ENCODE assay signal across 16 mouse cellular contexts in the genomic region with DNA sequence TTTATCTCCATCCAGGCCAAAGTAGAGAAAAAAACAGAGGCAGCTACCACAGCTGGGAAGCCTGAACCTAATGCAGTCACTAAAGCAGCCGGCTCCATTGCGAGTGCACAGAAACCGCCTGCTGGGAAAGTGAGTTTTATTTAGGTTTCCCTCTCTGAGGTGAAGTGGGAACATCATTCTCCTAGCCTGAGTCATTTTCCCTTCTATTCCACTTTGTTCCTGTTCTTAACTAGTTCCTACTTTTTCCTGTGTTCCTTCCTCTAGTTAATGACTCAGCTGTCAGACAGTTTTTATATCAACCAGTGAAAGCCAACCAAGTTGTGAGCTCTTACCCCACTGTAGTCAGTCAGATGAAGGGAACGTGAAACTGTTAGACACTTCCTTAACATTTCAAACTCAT. TPM values are rescaled to one million over a fixed set of nuclear protein-coding genes. Genes with fewer than 3 reads are reported as not detected.
DNase-seq lines count a peak whose midpoint lies in the region; ATAC-seq and TF ChIP-seq lines count a peak whose summit lies in the region.
"Had no signal": no experiment of that assay in that cellular context is flagged by ENCODE, and none has a peak within 500 bp of the region (broad histone marks: within the 10 kb centered on the region; RNA-seq: fewer than 3 reads in every experiment).

No protein-coding gene starts in this region.

- no peak for ATAC-seq in forebrain, embryonic 14.5 days
- ATAC-seq in forebrain, embryonic 15.5 days (replicated peaks), result no peak
- ATAC-seq in heart, embryonic 14.5 days (ENCODE audit: insufficient number of reproducible peaks, insufficient read depth, low FRiP score, low read depth), result no peak
- ATAC-seq: liver, embryonic 12.5 days had no signal

- intact Hi-C loops in heart, postnatal 10 days (cut with DNase I), result loop anchor here (2.0 to 5.0 kb wide), 2 partner anchors 86 to 139 kb away; a partner anchor contains a TSS

- no peaks in the 10 kb centered on the region for H3K9me3 ChIP-seq in forebrain, embryonic 14.5 days (replicated peaks; ENCODE audit: control insufficient read depth, low read length)
- H3K9me3 ChIP-seq in forebrain, embryonic 15.5 days, result no peaks in the 10 kb centered on the region
- H3K9me3 ChIP-seq in heart, embryonic 14.5 days (ENCODE audit: control insufficient read depth, low read length), result no peaks in the 10 kb centered on the region
- H3K9me3 ChIP-seq: heart, embryonic 10.5 days; hindbrain, embryonic 13.5 days; limb, embryonic 12.5 days; liver, embryonic 12.5 days; midbrain, embryonic 10.5 days had no signal

- 0 out of 2 replicates have a peak overlapping the region, but pooled peaks have one; percentile 16 for H3K27ac ChIP-seq in forebrain, embryonic 14.5 days (ENCODE audit: low read depth, low read length)
- H3K27ac ChIP-seq in forebrain, embryonic 15.5 days (replicated peaks), result no peak overlapping the region
- peak overlapping the region; percentile 63 to 82; a peak in 3 of 4 replicates for H3K27ac ChIP-seq in heart, embryonic 14.5 days (replicated peaks in 1 of 2; ENCODE audit: control insufficient read depth in 1 of 2, insufficient read depth in 1 of 2, low read depth in 2 of 2, low read length in 2 of 2)
- peak overlapping the region; percentile 11; the same call in 1 of the 2 replicates for H3K27ac ChIP-seq in embryonic fibroblast, embryonic 13.5 days (ENCODE audit: insufficient read depth, low read length)
- H3K27ac ChIP-seq: heart, embryonic 10.5 days; limb, embryonic 12.5 days; liver, embryonic 12.5 days; midbrain, embryonic 10.5 days; stomach, postnatal 0 days had no signal

- no peak for TF ChIP-seq CTCF in embryonic fibroblast, embryonic 13.5 days (IDR thresholded peaks at IDR 0.05; ENCODE audit: borderline replicate concordance, insufficient read depth, low read length)

- H3K36me3 ChIP-seq in forebrain, embryonic 14.5 days (ENCODE audit: control insufficient read depth, insufficient read depth, low read length), result peaks cover 84% of the 10 kb centered on the region
- H3K36me3 ChIP-seq in forebrain, embryonic 15.5 days, result peaks cover 67% of the 10 kb centered on the region
- peaks cover 97% of the 10 kb centered on the region for H3K36me3 ChIP-seq in heart, embryonic 14.5 days (ENCODE audit: control insufficient read depth, insufficient read depth, low read length)

- H3K4me2 ChIP-seq in forebrain, embryonic 14.5 days (ENCODE audit: low read length), result no peak overlapping the region
- no peak overlapping the region for H3K4me2 ChIP-seq in forebrain, embryonic 15.5 days (replicated peaks)
- H3K4me2 ChIP-seq in heart, embryonic 14.5 days (ENCODE audit: low read length), result no peak overlapping the region
- H3K4me2 ChIP-seq: hindbrain, embryonic 13.5 days; limb, embryonic 12.5 days; liver, embryonic 12.5 days had no signal

- H3K9ac ChIP-seq in forebrain, embryonic 14.5 days (ENCODE audit: low read length), result no peak overlapping the region
- no peak overlapping the region for H3K9ac ChIP-seq in forebrain, embryonic 15.5 days (replicated peaks)
- peak overlapping the region; percentile 2; the same call in 1 of the 2 replicates for H3K9ac ChIP-seq in heart, embryonic 14.5 days (ENCODE audit: low read length)
- H3K9ac ChIP-seq: hindbrain, embryonic 13.5 days; limb, embryonic 12.5 days; liver, embryonic 12.5 days had no signal

- no peak overlapping the region for H3K4me3 ChIP-seq in forebrain, embryonic 14.5 days (ENCODE audit: low read depth, low read length)
- no peak overlapping the region for H3K4me3 ChIP-seq in forebrain, embryonic 15.5 days
- no peak overlapping the region for H3K4me3 ChIP-seq in heart, embryonic 14.5 days (ENCODE audit: control insufficient read depth in 1 of 2, insufficient read depth in 1 of 2, low read depth in 1 of 2, low read length in 2 of 2)
- H3K4me3 ChIP-seq in embryonic fibroblast, embryonic 13.5 days (ENCODE audit: insufficient read depth, low read length), result no peak overlapping the region
- H3K4me3 ChIP-seq: heart, embryonic 10.5 days; hindbrain, embryonic 13.5 days; limb, embryonic 12.5 days; liver, embryonic 12.5 days; midbrain, embryonic 10.5 days had no signal

- TF ChIP-seq POLR2A in embryonic fibroblast, embryonic 13.5 days (IDR thresholded peaks at IDR 0.05; ENCODE audit: low read depth, low read length), result no peak

- 84% methylated on average over 4 of the region's 4 CpGs for WGBS in forebrain, embryonic 14.5 days
- WGBS in forebrain, embryonic 15.5 days, result 83% methylated on average over 4 of the region's 4 CpGs
- WGBS in heart, embryonic 14.5 days, result 71% methylated on average over 4 of the region's 4 CpGs

- peaks cover 3% of the 10 kb centered on the region; the same call in 1 of the 2 replicates for H3K4me1 ChIP-seq in forebrain, embryonic 14.5 days (ENCODE audit: control insufficient read depth, insufficient read depth, low read length)
- H3K4me1 ChIP-seq in forebrain, embryonic 15.5 days, result peaks cover 9% of the 10 kb centered on the region
- peaks cover 6 to 17% of the 10 kb centered on the region in 2 experiments for H3K4me1 ChIP-seq in heart, embryonic 14.5 days (ENCODE audit: control insufficient read depth in 2 of 2, insufficient read depth in 2 of 2, low read length in 2 of 2)
- peaks cover 8% of the 10 kb centered on the region for H3K4me1 ChIP-seq in embryonic fibroblast, embryonic 13.5 days (ENCODE audit: control insufficient read depth, insufficient read depth, low read length)
- H3K4me1 ChIP-seq: hindbrain, embryonic 13.5 days; limb, embryonic 12.5 days; liver, embryonic 12.5 days; midbrain, embryonic 10.5 days had no signal

- no peaks in the 10 kb centered on the region for H3K27me3 ChIP-seq in forebrain, embryonic 14.5 days (replicated peaks; ENCODE audit: control insufficient read depth, insufficient read depth, low read length)
- H3K27me3 ChIP-seq in forebrain, embryonic 15.5 days, result no peaks in the 10 kb centered on the region
- no peaks in the 10 kb centered on the region for H3K27me3 ChIP-seq in heart, embryonic 14.5 days (ENCODE audit: control insufficient read depth, insufficient read depth, low read length)
- H3K27me3 ChIP-seq: hindbrain, embryonic 13.5 days; limb, embryonic 12.5 days; liver, embryonic 12.5 days had no signal

- no peak for DNase-seq in forebrain, embryonic 14.5 days (ENCODE audit: low spot score)
- DNase-seq in heart, postnatal 10 days, result no peak
- peak; percentile 21 for DNase-seq in 416B (ENCODE audit: low read depth)
- DNase-seq in adrenal gland, adult 8-10 months, result no peak
- DNase-seq: embryo, embryonic 11 days; lung, adult 2 months; retina, postnatal 1 day had no signal

RNA-seq across cellular contexts. Expression of a gene that starts 46.5 kb away (rescaled TPM):
- 120 and 149 TPM in 2 replicates for polyA plus RNA-seq in forebrain, embryonic 14.5 days (2014; fragmentation: Nextera tagmentation; extraction: Ambion mirVana)
- polyA plus RNA-seq in forebrain, embryonic 15.5 days (2015; fragmentation: Nextera tagmentation; extraction: Ambion mirVana), result 154 and 156 TPM in 2 replicates
- polyA plus RNA-seq in heart, embryonic 14.5 days (2014; fragmentation: Nextera tagmentation; extraction: Ambion mirVana), result 73.8 and 80.7 TPM in 2 replicates
- 10 to 100 TPM; 42.1 to 47.5 TPM for total RNA-seq in heart, postnatal 10 days (2021)
- polyA plus RNA-seq in embryonic fibroblast, embryonic 13.5 days (2011; ENCODE audit: insufficient read length, low read depth, missing spikeins), result 108 and 127 TPM in 2 replicates
- total RNA-seq in adrenal gland, adult 8-10 months (2022), result 10 to 100 TPM; 57.6 to 64.3 (median 60.8) TPM

RNA-seq across cellular contexts. Expression of a gene that starts 46.6 kb away (rescaled TPM):
- polyA plus RNA-seq in forebrain, embryonic 14.5 days (2014; fragmentation: Nextera tagmentation; extraction: Ambion mirVana), result 163 and 189 TPM in 2 replicates
- polyA plus RNA-seq in forebrain, embryonic 15.5 days (2015; fragmentation: Nextera tagmentation; extraction: Ambion mirVana), result 211 and 214 TPM in 2 replicates
- polyA plus RNA-seq in heart, embryonic 14.5 days (2014; fragmentation: Nextera tagmentation; extraction: Ambion mirVana), result 89.5 and 94.5 TPM in 2 replicates
- 10 to 100 TPM; 67.7 to 78.4 TPM for total RNA-seq in heart, postnatal 10 days (2021)
- 63.2 and 65.1 TPM in 2 replicates for polyA plus RNA-seq in embryonic fibroblast, embryonic 13.5 days (2011; ENCODE audit: insufficient read length, low read depth, missing spikeins)
- 100 to 1,000 TPM; 107 to 117 (median 114) TPM for total RNA-seq in adrenal gland, adult 8-10 months (2022)
